Mouse (Mus musculus): ENCODE results near the gene Paqr6. TPM values are rescaled to one million over a fixed set of nuclear protein-coding genes. Genes with fewer than 3 reads are reported as not detected.
A peak's percentile ranks its signal among the peaks of the same experiment; 100 is the strongest.

The Paqr6 gene
- 0.35 and 1.6 TPM in 2 replicates for polyA plus RNA-seq (2014; fragmentation: Nextera tagmentation; extraction: Ambion mirVana)

DNA sequence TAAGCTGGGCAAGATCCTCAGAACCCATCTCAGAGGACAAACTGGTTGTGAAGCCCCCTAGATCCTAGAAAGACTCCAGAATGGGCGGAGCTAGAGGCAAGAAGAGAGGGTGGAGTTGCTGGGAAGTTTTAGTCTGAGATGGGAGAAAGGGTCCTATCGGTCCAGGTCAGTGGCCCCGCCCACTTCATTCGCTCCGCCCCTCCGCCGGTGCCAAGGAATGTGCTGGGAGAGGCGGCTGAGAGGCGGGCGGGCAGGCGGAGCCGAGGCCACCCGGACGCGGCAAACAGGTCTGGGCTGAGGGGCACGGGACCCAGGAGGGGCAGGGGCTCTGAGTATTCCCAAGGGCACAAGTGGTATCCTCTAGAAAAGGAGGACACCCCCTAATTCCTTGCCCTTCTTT is at the start of gene Paqr6:
TSS of gene Paqr6 (plus strand) at position 248 of the 400 bp plus-strand sequence.
- ATAC-seq (ENCODE audit: low read depth), result no peak
- Histone ChIP-seq H3K27me3 (ENCODE audit: control insufficient read depth, insufficient read depth, low read length) (no peaks in the 10 kb centered on the region), H3K4me3 (ENCODE audit: low read depth, low read length) (no peak within 1 kb of the TSS), H3K4me1 (ENCODE audit: control insufficient read depth, insufficient read depth, low read length) (no peaks in the 10 kb centered on the region), H3K9me3 (ENCODE audit: control insufficient read depth, low read length) (no peaks in the 10 kb centered on the region), H3K27ac (ENCODE audit: low read depth, low read length) (no peak within 1 kb of the TSS), H3K9ac (replicated peaks; ENCODE audit: low read depth, low read length) (no peak within 1 kb of the TSS), H3K36me3 (ENCODE audit: control insufficient read depth, insufficient read depth, low read length) (peaks cover 24% of the 10 kb centered on the region), H3K4me2 (ENCODE audit: low read depth, low read length) (no peak within 1 kb of the TSS)
- WGBS, result 3% methylated on average over 16 of the region's 16 CpGs

DNA sequence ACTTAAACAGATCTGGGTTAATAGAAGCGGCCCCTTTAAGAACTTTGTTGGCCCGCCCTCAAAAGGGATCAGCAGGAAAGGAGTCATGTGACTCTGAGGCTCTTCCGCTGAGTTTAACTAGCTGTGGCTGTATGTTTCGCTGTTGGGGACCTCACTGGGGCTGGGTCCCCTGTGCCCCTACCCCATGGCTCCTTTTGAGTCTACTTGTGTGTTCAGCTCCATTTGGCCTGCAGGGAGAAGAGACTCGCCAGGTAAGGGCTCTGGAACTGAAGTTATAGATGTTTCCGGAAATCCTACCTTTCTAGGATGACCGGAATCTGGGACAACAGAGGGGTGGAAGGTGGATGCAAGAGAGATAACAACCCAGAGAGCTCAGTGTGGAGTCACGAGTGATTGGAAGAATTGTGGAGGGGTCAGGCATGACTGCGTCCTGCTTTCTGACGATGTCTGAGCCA is 39.4 kb upstream of the Paqr6 start, which contains the start of gene Glmp:
TSS of gene Glmp (plus strand) at position 73 of the 455 bp plus-strand sequence.
- no peaks in the 10 kb centered on the region for H3K9me3 ChIP-seq (ENCODE audit: control insufficient read depth, low read length)
- H3K27me3 ChIP-seq (ENCODE audit: control insufficient read depth, insufficient read depth, low read length), result no peaks in the 10 kb centered on the region
- ATAC-seq (ENCODE audit: low read depth), result peak; percentile 84; the same call in 1 of the 2 replicates
- H3K4me3 ChIP-seq (ENCODE audit: low read depth, low read length), result peak within 1 kb of the TSS; percentile 57
- H3K4me1 ChIP-seq (ENCODE audit: control insufficient read depth, insufficient read depth, low read length), result peaks cover 7% of the 10 kb centered on the region
- H3K9ac ChIP-seq (replicated peaks; ENCODE audit: low read depth, low read length), result peak within 1 kb of the TSS; percentile 65
- H3K4me2 ChIP-seq (ENCODE audit: low read depth, low read length), result peak within 1 kb of the TSS; percentile 80
- no peak within 1 kb of the TSS for H3K27ac ChIP-seq (ENCODE audit: low read depth, low read length)
- H3K36me3 ChIP-seq (ENCODE audit: control insufficient read depth, insufficient read depth, low read length), result peaks cover 30% of the 10 kb centered on the region
- 2% methylated on average over 10 of the region's 10 CpGs for WGBS

DNA sequence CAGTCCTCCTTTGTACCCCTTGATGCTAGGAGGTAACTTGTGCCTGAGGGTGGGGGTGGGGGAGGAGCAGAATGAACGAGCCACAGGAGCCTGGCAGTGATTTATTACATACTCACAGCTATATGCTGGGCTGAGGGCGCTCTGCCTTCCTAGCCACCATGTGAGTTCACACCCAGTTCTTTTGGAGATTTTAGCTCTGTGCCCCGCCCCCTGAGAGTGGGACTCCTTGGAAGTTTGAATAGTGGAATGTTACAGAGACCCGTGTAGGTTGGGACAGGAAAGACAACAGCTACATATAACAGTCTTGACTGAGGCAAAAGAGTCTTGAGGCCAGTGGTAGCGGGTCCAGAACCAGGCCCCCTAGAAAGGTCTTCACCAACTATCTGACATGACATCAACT is 35.4 kb upstream of the Paqr6 start:
- Histone ChIP-seq H3K9me3 (ENCODE audit: control insufficient read depth, low read length) (no peaks in the 10 kb centered on the region), H3K4me3 (ENCODE audit: low read depth, low read length) (no peak overlapping the region), H3K4me2 (ENCODE audit: low read depth, low read length) (no peak overlapping the region), H3K4me1 (ENCODE audit: control insufficient read depth, insufficient read depth, low read length) (peaks cover 7% of the 10 kb centered on the region), H3K36me3 (ENCODE audit: control insufficient read depth, insufficient read depth, low read length) (no peaks in the 10 kb centered on the region), H3K9ac (replicated peaks; ENCODE audit: low read depth, low read length) (no peak overlapping the region), H3K27me3 (ENCODE audit: control insufficient read depth, insufficient read depth, low read length) (no peaks in the 10 kb centered on the region), H3K27ac (ENCODE audit: low read depth, low read length) (no peak overlapping the region)
- no peak for ATAC-seq (ENCODE audit: low read depth)
- 59% methylated on average over 5 of the region's 5 CpGs for WGBS

DNA sequence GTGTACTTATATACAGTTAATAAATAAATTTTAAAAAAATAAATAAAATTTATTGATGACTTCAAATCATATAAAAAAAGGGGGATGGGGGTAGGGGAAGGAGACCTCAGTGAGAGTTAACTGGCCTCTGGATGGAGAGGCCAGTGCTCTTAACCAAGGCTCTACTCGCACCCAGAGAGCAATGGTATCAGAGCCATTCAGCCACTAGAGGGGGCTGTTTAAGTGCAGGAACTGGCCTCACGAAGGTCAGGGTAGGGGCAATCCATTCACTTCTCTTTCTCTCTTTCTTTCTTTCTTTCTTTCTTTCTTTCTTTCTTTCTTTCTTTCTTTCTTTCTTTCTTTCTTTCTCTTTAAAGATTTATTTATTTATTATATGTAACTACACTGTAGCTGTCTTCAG is 33.1 kb upstream of the Paqr6 start:
- Histone ChIP-seq H3K4me1 (ENCODE audit: control insufficient read depth, insufficient read depth, low read length) (peaks cover 4% of the 10 kb centered on the region), H3K36me3 (ENCODE audit: control insufficient read depth, insufficient read depth, low read length) (no peaks in the 10 kb centered on the region), H3K27ac (ENCODE audit: low read depth, low read length) (no peak overlapping the region), H3K9ac (replicated peaks; ENCODE audit: low read depth, low read length) (no peak overlapping the region), H3K4me2 (ENCODE audit: low read depth, low read length) (no peak overlapping the region), H3K27me3 (ENCODE audit: control insufficient read depth, insufficient read depth, low read length) (no peaks in the 10 kb centered on the region), H3K9me3 (ENCODE audit: control insufficient read depth, low read length) (no peaks in the 10 kb centered on the region), H3K4me3 (ENCODE audit: low read depth, low read length) (no peak overlapping the region)
- 20% methylated on average over 2 of the region's 2 CpGs for WGBS
- no peak for ATAC-seq (ENCODE audit: low read depth)

DNA sequence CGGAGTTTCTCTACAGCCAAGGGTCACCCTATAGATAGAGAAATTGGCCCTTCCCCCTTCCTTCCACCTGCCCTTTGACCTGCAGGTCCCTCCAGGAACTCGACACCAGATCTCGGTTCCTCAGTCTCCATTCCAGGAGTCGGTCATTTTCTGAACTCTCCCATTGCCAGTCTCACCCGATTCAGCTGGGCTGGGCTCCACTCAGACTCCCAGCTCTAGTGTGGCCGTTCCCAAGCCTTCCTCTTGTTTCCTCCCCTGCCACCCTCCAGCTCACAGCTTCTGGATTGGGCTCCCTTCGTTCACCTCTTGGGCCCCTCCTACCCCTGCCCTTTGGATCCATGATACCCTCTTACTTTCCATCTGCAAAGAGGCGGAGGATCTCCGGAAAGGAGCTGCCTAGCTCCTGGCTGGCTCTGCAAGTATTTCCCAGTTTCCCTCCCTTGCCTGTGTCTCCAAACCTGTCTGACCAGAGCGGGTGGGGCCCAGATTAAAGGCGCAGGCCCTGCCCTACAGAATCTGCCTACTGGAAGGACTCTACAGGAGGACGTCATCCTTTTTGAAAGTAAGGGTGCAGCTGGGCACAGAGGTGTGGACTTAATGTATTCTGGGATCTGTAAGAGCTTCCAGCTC is 30.2 kb upstream of the Paqr6 start:
- Histone ChIP-seq H3K27me3 (ENCODE audit: control insufficient read depth, insufficient read depth, low read length) (no peaks in the 10 kb centered on the region), H3K4me3 (ENCODE audit: low read depth, low read length) (no peak overlapping the region), H3K27ac (ENCODE audit: low read depth, low read length) (no peak overlapping the region), H3K4me1 (ENCODE audit: control insufficient read depth, insufficient read depth, low read length) (peaks cover 15% of the 10 kb centered on the region), H3K9me3 (ENCODE audit: control insufficient read depth, low read length) (no peaks in the 10 kb centered on the region), H3K36me3 (ENCODE audit: control insufficient read depth, insufficient read depth, low read length) (no peaks in the 10 kb centered on the region), H3K4me2 (ENCODE audit: low read depth, low read length) (no peak overlapping the region), H3K9ac (replicated peaks; ENCODE audit: low read depth, low read length) (no peak overlapping the region)
- 63% methylated on average over 12 of the region's 12 CpGs for WGBS
- ATAC-seq (ENCODE audit: low read depth), result no peak

DNA sequence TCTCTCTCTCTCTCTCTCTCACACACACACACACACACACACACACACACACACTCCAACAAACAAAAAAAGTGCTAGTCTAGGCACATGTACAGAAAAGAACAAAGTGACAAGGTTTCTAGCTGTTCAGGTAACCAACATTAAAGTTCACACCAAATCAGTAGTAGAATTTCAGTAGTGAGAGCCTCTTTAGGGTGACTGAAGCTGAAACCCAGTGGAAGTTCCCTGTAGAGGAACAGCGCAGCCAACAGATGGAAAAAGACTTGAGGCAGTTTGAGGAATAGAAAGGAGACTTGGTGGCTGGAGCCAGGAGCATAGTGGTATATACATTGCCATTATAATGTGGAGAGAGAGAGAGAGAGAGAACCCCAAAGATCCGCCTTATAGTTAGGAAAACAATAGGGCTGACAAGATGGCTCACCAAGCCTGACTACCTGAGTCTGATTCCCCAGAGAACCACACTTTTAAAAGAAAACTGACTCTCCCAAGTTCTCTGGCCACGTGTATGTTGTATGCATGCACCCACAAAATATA is 29.4 kb upstream of the Paqr6 start:
- no peak overlapping the region for H3K27ac ChIP-seq (ENCODE audit: low read depth, low read length)
- H3K36me3 ChIP-seq (ENCODE audit: control insufficient read depth, insufficient read depth, low read length), result no peaks in the 10 kb centered on the region
- peak overlapping the region; percentile 84 for H3K4me2 ChIP-seq (ENCODE audit: low read depth, low read length)
- peak overlapping the region; percentile 93 for H3K9ac ChIP-seq (replicated peaks; ENCODE audit: low read depth, low read length)
- peaks cover 15% of the 10 kb centered on the region for H3K4me1 ChIP-seq (ENCODE audit: control insufficient read depth, insufficient read depth, low read length)
- ATAC-seq (ENCODE audit: low read depth), result no peak
- no peaks in the 10 kb centered on the region for H3K9me3 ChIP-seq (ENCODE audit: control insufficient read depth, low read length)
- no peaks in the 10 kb centered on the region for H3K27me3 ChIP-seq (ENCODE audit: control insufficient read depth, insufficient read depth, low read length)
- peak overlapping the region; percentile 74 for H3K4me3 ChIP-seq (ENCODE audit: low read depth, low read length)
- 35% methylated on average over 3 of the region's 3 CpGs for WGBS

DNA sequence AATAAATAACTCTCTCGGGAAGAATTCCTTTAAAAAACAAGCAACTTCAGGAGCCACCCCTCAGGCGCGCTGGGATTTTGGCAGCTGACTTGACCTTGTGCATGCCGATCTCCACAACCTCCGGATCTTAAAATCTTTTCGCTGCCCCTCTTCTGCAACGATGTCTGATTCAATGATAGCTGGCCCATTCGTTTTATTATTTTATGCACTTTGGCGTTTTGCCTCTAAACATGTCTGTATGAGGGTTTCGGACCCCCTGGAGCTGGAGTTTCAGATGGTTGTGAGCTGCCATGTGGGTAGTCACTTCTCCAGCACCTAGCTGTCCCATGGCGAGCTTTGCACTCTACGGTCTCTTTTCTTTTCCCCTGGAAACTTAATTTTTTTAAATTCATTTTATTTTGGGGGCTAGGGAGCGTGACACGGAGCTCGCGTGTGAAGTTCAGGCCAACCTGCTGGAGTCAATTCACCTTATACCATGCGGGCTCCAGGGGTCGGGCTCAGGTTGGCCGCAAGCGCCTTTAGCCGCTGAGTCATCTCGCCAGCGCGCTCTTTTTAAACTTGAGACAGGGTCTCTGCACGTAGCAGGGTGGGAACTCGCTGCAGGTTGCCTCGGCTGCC is 28.8 kb upstream of the Paqr6 start:
- Histone ChIP-seq H3K9me3 (ENCODE audit: control insufficient read depth, low read length) (no peaks in the 10 kb centered on the region), H3K36me3 (ENCODE audit: control insufficient read depth, insufficient read depth, low read length) (no peaks in the 10 kb centered on the region), H3K4me1 (ENCODE audit: control insufficient read depth, insufficient read depth, low read length) (peaks cover 15% of the 10 kb centered on the region), H3K27ac (ENCODE audit: low read depth, low read length) (peak overlapping the region; percentile 95), H3K9ac (replicated peaks; ENCODE audit: low read depth, low read length) (peak overlapping the region; percentile 93), H3K27me3 (ENCODE audit: control insufficient read depth, insufficient read depth, low read length) (no peaks in the 10 kb centered on the region), H3K4me2 (ENCODE audit: low read depth, low read length) (peak overlapping the region; percentile 84), H3K4me3 (ENCODE audit: low read depth, low read length) (peak overlapping the region; percentile 74)
- WGBS, result 1% methylated on average over 27 of the region's 27 CpGs
- ATAC-seq (ENCODE audit: low read depth), result peak; percentile 74

DNA sequence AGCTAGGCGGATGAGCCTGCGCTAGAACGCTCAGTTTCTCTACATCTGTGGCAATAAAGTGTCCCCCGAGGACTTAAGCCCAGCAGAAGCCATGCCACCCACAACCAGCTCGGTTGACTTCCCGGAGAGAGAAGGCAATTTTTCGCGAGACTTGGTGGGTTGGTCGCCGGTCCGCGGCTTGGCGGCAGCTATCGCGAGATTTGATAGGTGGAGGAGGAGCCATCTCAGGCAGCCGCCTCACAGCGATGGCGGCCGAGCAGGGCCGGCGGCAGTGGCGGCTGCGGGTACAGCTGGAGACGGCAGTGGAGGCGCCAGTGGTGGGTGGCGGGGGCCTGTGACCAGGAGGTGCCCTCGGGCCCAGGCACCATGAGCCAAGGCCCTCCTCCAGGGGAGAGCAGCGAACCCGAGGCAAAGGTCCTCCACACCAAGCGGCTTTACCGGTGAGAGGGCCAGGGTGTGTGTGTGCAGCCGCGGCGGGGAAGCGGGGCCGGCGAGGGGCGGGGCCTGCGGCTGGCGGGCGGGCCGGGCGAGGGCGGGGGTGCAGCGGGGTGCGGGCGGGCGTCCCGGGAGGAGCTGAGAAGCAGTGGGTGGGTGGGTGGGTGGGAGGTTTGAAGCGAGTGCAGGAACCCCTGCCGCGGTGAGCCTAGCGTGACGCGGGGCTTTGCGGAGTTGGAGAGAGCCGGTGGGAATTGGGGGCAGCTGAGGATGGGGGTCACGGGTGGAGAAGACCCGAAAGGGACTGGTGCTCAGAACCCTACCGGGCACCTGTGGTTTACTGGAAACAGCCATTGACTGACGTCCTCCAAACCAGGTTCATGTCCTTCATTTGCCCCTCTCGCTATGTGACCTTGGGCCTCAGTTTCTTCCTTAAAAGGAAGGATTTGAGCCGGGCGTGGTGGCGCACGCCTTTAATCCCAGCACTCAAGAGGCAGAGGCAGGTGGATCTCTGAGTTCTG is 28.0 kb upstream of the Paqr6 start, which contains the start of the genes Tmem79 and Smg5:
TSS of gene Tmem79 (minus strand) at position 91 of the 956 bp plus-strand sequence.
TSS of gene Smg5 (plus strand) at position 203 of the 956 bp plus-strand sequence.
- Histone ChIP-seq H3K9me3 (ENCODE audit: control insufficient read depth, low read length) (no peaks in the 10 kb centered on the region), H3K9ac (replicated peaks; ENCODE audit: low read depth, low read length) (peak within 1 kb of the TSS; percentile 93), H3K27ac (ENCODE audit: low read depth, low read length) (peak within 1 kb of the TSS; percentile 95), H3K4me2 (ENCODE audit: low read depth, low read length) (peak within 1 kb of the TSS; percentile 84), H3K27me3 (ENCODE audit: control insufficient read depth, insufficient read depth, low read length) (no peaks in the 10 kb centered on the region), H3K4me1 (ENCODE audit: control insufficient read depth, insufficient read depth, low read length) (peaks cover 15% of the 10 kb centered on the region), H3K36me3 (ENCODE audit: control insufficient read depth, insufficient read depth, low read length) (no peaks in the 10 kb centered on the region), H3K4me3 (ENCODE audit: low read depth, low read length) (peak within 1 kb of the TSS; percentile 74)
- ATAC-seq (ENCODE audit: low read depth), result peak; percentile 97
- 3% methylated on average over 49 of the region's 66 CpGs for WGBS
